Mouse (Mus musculus): ENCODE results near the gene Alg14. TPM values are rescaled to one million over a fixed set of nuclear protein-coding genes. Genes with fewer than 3 reads are reported as not detected.

Gene Alg14
- total and polyA plus RNA-seq, 3 experiments, result 6.0 to 10.2 (median 6.3) TPM

- in situ Hi-C loops (cut with MboI; ENCODE audit: low pct_ligation_motif_present, low pct_unique_long_range_greater_than_20kb, low sequenced_read_pairs), result no loop called here
- no peaks in the 10 kb centered on the region for H3K9me3 ChIP-seq (replicated peaks; ENCODE audit: low read length)
- H3K9ac ChIP-seq (ENCODE audit: insufficient read depth, low read depth), result no peak overlapping the region
- H3K27ac ChIP-seq (ENCODE audit: insufficient read depth, low read depth), result no peak overlapping the region
- H3K4me3 ChIP-seq (replicated peaks in 1 of 3; ENCODE audit: low read depth in 2 of 3, low read length in 2 of 3, poor library complexity in 1 of 3), result no peak overlapping the region
- no peaks in the 10 kb centered on the region for H3K27me3 ChIP-seq (replicated peaks)
- dilution Hi-C loops (cut with MboI; ENCODE audit: extremely low pct_ligation_motif_present, extremely low pct_unique_long_range_greater_than_20kb, low sequenced_read_pairs), result no loop called here
- H3K4me1 ChIP-seq (ENCODE audit: control insufficient read depth in 1 of 2, insufficient read depth in 2 of 2), result peaks cover 0 to 3% of the 10 kb centered on the region in 2 experiments; a peak in 2 of 4 replicates
- no peaks in the 10 kb centered on the region for H3K79me2 ChIP-seq (replicated peaks; ENCODE audit: control insufficient read depth, extremely low read depth, insufficient read depth, poor library complexity, severe bottlenecking)
- TF ChIP-seq ZKSCAN1 (IDR thresholded peaks at IDR 0.05; ENCODE audit: borderline replicate concordance, low read depth, low read length) (no peak), BHLHE40 (IDR thresholded peaks at IDR 0.05; ENCODE audit: low read depth, low read length) (no peak), SIN3A (IDR thresholded peaks at IDR 0.05; ENCODE audit: low read length) (no peak), EP300 (IDR thresholded peaks at IDR 0.05; ENCODE audit: low read length) (no peak), CTCF (conservative IDR thresholded peaks at IDR 0.05 in 1 of 2, IDR thresholded peaks at IDR 0.05 in 1 of 2; ENCODE audit: low read depth in 2 of 2, low read length in 2 of 2) (no peak), ETS1 (conservative IDR thresholded peaks at IDR 0.05; ENCODE audit: low read depth, low read length) (no peak), GABPA (IDR thresholded peaks at IDR 0.05; ENCODE audit: insufficient replicate concordance, low read depth, low read length) (no peak), NRF1 (IDR thresholded peaks at IDR 0.05; ENCODE audit: low read depth, low read length) (no peak), KAT2A (IDR thresholded peaks at IDR 0.05; ENCODE audit: insufficient replicate concordance, low read length) (no peak), POLR2A (IDR thresholded peaks at IDR 0.05; ENCODE audit: low read depth, low read length) (no peak), POLR2AphosphoS2 (IDR thresholded peaks at IDR 0.05; ENCODE audit: low read depth, low read length) (no peak)
- no peak overlapping the region for H3K4me2 ChIP-seq (ENCODE audit: insufficient read depth, low read depth, poor library complexity, severe bottlenecking)
- DNase-seq (ENCODE audit: extremely low read depth), result no peak
- H3K36me3 ChIP-seq (replicated peaks in 1 of 2; ENCODE audit: control insufficient read depth in 1 of 2, insufficient read depth in 1 of 2, low read length in 1 of 2), result peaks cover 0 to 22% of the 10 kb centered on the region in 2 experiments
Measured at GRCm38 (mm10) chr3:121336234-121336890, 44.8 kb downstream of the Alg14 start.

GRCm38 (mm10) chr3:121338687-121339086, 47.1 kb downstream of the Alg14 start:
- Histone ChIP-seq H3K9ac (ENCODE audit: insufficient read depth, low read depth) (no peak overlapping the region), H3K9me3 (replicated peaks; ENCODE audit: low read length) (no peaks in the 10 kb centered on the region), H3K4me2 (ENCODE audit: insufficient read depth, low read depth, poor library complexity, severe bottlenecking) (no peak overlapping the region), H3K27ac (ENCODE audit: insufficient read depth, low read depth) (no peak overlapping the region), H3K4me1 (ENCODE audit: control insufficient read depth in 1 of 2, insufficient read depth in 2 of 2) (peaks cover 0 to 3% of the 10 kb centered on the region in 2 experiments; a peak in 2 of 4 replicates), H3K4me3 (replicated peaks in 1 of 3; ENCODE audit: low read depth in 2 of 3, low read length in 2 of 3, poor library complexity in 1 of 3) (no peak overlapping the region), H3K27me3 (replicated peaks) (no peaks in the 10 kb centered on the region), H3K79me2 (replicated peaks; ENCODE audit: control insufficient read depth, extremely low read depth, insufficient read depth, poor library complexity, severe bottlenecking) (no peaks in the 10 kb centered on the region), H3K36me3 (replicated peaks in 1 of 2; ENCODE audit: control insufficient read depth in 1 of 2, insufficient read depth in 1 of 2, low read length in 1 of 2) (peaks cover 0 to 22% of the 10 kb centered on the region in 2 experiments)
- no peak for TF ChIP-seq TBP (conservative IDR thresholded peaks at IDR 0.05; ENCODE audit: low read depth, low read length)
- TF ChIP-seq ETS1 (conservative IDR thresholded peaks at IDR 0.05; ENCODE audit: low read depth, low read length), result no peak
- TF ChIP-seq MAZ (IDR thresholded peaks at IDR 0.05; ENCODE audit: low read depth, low read length), result no peak
- TF ChIP-seq ELF1 (IDR thresholded peaks at IDR 0.05; ENCODE audit: low read depth, low read length), result no peak
- no peak for TF ChIP-seq ZKSCAN1 (IDR thresholded peaks at IDR 0.05; ENCODE audit: borderline replicate concordance, low read depth, low read length)
- no peak for TF ChIP-seq BHLHE40 (IDR thresholded peaks at IDR 0.05; ENCODE audit: low read depth, low read length)
- in situ Hi-C loops (cut with MboI; ENCODE audit: low pct_ligation_motif_present, low pct_unique_long_range_greater_than_20kb, low sequenced_read_pairs) (no loop called here), dilution Hi-C loops (cut with MboI; ENCODE audit: extremely low pct_ligation_motif_present, extremely low pct_unique_long_range_greater_than_20kb, low sequenced_read_pairs) (no loop called here)
- no peak for DNase-seq (ENCODE audit: extremely low read depth)
